Mouse (Mus musculus) retina, adult 2 months (tissue): ENCODE data around the gene Pir.

Experiments
- DNase-seq: peaks from one replicate; pipeline ENCODE4 v3.0.0-alpha.2; 2012; ENCODE audit warnings: low read depth, low spot score

Pir gene

DNA sequence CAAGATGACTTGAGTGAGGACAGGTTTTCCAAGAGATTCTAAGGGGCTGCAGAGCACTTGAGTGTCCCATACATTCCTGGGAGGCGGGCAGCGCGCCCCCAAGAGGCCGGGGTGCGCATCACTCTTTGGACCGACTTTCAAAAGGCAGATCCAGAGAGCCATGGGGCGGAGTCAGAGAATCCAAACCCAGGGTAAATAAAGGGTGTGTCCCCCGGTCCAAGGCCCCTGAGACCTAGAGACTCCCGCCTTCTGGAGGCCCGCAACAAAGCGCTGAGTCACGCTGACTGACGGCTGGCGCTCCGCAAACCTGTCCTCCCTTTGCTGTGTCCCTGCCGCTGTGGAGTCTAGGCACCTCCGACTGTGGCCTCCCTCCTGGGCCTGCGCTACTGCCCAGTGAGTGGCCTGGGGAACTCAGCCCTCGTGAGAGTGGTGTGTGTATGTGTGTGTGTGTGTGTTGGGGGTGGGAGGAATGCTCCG lies at the start of gene Pir:
Pir (plus strand) TSS at position 87 of the 477 bp plus-strand sequence.
- no peak for DNase-seq

DNA sequence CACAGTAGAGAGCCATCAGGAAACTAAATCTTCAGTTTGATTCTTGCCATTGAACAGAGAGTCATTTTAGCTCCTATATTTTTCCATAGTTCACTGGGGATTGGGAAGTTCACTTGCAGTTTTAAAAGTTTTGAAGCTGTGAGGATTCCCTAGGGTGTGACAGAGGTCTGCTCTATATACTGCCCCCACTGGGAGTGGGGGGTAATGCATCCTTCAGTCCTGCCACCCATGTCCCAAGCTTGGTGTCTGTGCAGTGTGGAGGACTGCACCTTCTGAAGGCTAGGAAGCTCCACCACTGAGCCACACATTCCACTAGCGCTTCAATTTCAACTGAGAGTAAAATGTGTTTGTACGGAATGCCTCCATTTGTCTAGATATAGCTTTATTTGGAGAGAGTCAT lies 47.2 kb upstream of the Pir start:
- no peak for DNase-seq

GRCm38 (mm10) chrX:164233380-164233779 lies 35.8 kb upstream of the Pir start:
- no peak for DNase-seq

DNA sequence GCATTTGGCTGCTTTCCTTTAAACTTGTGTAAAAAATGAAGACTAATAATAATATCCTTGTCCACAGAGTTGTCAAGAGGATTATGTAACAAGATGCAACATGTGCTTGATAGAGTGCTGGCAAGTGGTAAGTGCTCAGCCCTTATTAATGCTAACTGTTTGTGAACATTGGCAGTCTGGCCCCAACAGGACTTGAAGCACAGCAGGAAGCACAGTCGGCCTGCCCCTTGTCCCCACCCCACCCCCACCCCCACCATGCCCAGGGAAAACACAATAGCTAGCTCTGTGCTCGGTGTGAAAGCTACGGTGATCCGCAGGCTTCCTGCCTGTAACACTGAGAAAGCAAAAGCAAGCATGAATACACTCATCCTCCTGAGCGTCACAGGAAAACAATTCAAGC lies 23.5 kb upstream of the Pir start:
- DNase-seq = no peak

- no peak for DNase-seq
These were observed 22.4 kb upstream of the Pir start for GRCm38 (mm10) chrX:164246722-164247121.

- DNase-seq = no peak
These were observed 12.6 kb upstream of the Pir start for GRCm38 (mm10) chrX:164256527-164256926.

DNA sequence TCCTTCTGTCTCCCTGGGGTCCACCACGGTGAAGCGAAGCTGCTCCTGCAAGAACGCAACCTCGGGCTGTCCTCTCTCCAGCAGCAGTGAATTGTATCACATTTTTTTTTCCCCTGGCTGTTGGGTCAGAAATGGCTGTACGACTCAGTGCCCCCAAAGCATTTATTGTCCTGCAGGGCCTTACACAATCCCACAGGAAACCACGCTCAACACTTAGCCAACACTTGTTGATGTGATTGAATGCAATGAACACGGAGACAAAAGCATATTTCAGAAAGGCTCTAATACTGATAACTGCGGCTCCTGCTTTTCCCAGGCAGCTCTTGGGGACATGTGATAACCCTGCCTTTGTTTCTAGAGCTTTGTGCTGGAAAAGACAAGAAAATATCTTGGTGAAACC lies 11.1 kb upstream of the Pir start, which contains the start of gene Bmx:
Bmx (minus strand) TSS at position 137 of the 400 bp plus-strand sequence.
- no peak for DNase-seq

DNA sequence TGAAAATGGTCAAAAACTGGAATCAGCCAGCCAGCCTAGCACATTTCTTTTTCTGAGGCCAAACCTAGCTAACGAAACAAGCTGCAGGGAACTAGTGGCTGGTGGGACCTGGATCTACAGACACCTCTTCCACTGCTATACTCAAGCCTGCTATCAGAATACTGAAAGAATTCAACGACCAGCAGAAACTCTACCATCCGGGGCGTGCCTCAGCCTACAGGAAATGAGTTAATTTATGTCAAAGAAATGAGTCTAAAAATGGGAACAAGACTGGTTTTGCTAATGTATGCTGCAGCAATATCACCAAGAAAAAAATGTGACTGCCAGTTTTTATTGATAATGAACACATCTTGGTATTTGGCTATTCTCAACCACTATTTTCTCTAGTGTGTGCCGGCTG lies 10.5 kb upstream of the Pir start:
- no peak for DNase-seq

DNA sequence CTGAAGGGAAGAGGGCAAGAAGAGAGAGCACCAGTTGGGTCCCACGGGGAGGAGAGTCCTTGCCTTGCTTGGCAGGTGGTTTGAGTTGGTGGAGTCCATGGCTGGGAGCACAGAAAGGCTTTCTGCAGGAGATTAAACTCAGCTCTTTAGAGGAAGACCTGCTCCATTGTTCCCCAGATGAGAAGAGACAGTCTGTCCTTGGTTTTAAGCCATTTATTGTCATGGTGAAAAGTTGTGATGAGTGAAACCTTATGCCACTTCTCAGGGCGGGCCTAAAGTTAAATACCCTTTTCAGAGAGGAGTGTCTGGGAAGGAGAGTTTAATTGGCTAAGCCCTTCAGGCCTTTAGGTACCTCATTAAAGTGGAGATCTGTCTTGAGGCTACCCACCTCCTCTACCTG lies 6.9 kb upstream of the Pir start:
- DNase-seq = no peak

- DNase-seq = no peak
These were observed 4.3 kb upstream of the Pir start for GRCm38 (mm10) chrX:164264861-164265260.

GRCm38 (mm10) chrX:164270603-164271002 lies 1.4 kb downstream of the Pir start:
- DNase-seq = no peak

DNA sequence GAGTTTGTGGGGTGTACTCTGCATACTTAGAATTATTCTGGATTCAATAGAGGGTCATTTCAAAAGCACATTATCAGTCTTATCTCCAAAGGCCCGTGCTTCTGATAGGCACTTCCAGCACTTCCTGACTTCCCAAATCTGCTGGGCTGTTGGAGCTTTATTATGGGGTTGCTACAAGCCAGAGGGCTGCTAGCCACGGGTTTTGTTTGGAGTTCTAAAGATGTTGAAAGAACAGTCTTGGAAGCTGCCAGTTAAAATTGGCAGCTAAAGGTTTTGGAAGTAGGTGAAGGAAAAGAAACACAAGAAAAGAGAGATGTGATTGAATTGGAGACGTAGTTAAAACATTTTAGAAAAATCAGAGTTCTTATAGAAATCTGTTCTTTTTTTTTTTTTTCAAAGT lies 6.4 kb downstream of the Pir start:
- DNase-seq = no peak

DNA sequence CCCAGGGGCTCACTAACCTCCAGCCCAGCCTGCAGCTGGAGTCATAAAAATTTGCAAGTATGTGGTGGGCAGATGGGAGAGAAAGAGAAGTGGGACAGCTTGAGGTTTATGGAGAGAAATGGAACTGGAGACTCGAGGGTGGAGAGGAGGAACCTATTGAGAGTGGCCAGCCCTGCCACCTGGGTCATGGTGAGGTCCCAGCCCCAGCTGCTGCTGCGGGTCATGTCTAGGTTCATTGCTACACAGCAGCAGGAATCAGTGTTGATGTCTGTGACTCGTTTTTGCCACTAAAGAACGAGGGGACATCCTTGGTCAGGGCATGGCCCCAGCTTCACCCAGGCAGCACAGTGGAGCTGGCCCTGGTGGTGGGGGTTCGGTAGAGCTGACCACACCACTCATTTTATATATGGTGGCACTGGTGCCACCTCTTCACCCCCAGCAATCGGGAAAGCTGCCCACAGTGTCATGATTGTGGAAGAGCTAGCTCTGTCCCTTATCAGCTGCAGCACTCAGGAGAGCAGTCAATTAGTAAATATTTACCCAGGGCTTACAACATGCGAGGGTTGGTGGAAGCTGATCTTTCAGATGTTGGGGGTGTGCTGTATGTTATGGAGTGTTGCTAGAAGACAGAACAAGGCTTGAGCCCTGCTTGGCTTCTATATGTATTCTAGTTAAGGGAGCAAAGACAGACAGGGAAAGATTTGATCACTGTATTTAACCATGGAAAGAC lies 11.9 kb downstream of the Pir start:
- DNase-seq = no peak

- no peak for DNase-seq
These were observed 14.6 kb downstream of the Pir start for GRCm38 (mm10) chrX:164283808-164284207.

DNA sequence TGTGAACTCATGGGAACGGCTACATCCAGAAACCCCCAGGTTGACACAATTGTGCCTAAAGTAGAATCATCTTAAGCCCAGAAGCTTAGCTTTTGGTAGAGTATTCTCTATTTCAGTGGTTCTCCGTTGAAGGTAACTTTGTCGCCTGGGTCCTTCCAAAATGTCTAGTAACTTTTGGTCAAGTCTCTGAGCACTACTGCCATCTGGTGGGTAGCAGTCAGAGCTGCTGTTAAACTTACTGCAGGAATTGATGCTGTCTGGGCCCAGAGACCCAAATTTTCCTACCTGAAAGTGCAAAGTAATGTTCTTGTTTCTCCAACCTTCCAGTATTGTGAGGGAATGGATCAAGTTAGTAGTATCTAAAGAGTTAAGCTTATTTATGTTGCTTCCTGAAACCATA lies 17.9 kb downstream of the Pir start:
- no peak for DNase-seq

DNA sequence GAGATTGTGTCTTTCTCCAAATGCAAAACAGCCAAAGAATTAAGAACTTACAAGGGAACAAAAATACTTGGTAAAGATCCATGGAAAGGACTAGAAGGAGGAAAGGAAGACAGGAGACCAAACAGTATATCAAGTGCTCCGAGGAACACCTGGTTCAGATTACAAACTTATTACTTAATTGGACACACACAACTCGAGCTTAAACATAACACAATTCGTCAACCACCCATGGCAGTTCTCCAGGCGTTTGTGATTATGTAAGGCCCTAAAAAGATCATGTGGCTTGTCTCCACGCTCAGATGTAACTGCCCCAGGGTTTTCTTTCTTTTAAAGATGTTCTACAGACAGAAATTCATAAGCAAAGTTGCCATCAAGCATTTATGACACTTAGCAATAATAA lies 22.0 kb downstream of the Pir start:
- DNase-seq = no peak

DNA sequence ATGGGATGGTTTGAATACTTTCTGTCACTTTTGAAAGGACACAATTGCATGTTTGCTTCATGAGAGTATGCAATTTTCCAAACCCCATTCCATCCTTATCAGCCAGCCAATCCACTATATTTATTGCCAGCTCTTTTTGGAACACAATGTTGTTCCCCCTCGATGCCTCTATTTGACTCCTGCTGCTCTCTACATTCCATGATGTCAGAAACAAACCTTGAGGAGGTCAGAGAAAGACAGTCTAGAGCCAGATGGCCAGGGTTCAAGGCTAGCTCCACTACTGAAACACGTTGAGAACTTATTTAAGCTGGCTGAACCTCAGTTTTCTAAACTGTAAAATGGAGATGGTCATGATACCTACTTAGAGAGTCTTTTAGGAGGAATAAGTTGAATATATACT lies 37.1 kb downstream of the Pir start:
- DNase-seq = no peak

DNA sequence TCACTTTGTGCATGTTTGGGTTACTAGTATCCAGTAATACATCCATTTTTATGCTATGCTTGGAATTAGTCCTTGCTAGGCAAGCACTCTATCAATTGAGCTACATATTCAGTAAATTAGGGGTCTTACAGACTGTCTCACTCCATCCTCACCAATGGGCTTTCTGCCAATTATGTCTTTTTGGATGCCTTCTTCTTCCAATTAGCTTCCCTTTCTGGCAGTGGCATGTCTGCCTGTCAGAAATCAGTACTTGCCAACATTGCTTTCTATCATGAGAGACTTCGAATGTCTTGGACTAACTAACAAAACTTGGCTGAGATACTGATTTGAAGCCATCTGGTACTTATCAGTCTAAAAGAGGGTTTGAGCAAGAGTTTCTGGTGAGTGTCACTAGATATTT lies 44.7 kb downstream of the Pir start:
- no peak for DNase-seq

GRCm38 (mm10) chrX:164318554-164318953 lies 49.4 kb downstream of the Pir start:
- DNase-seq = no peak

DNA sequence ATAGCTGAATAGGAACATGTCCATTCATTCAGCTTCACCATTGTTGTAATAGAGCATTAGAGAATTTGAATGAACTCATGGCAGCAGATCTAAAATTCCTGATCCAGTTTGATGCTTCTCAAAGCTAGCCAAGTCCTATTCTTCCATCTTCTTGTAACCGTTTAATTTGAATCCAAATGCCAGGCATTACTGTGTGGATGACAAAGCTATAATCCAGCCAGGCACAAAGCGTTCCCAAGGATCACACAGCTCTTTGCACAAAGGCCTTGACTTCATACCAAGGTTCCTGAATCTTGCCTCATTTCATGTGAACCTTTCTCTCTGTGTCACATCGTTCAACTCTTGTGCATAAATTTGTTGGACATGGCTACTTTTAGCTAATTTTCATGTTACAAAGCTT lies 50.9 kb downstream of the Pir start:
- DNase-seq = no peak

DNA sequence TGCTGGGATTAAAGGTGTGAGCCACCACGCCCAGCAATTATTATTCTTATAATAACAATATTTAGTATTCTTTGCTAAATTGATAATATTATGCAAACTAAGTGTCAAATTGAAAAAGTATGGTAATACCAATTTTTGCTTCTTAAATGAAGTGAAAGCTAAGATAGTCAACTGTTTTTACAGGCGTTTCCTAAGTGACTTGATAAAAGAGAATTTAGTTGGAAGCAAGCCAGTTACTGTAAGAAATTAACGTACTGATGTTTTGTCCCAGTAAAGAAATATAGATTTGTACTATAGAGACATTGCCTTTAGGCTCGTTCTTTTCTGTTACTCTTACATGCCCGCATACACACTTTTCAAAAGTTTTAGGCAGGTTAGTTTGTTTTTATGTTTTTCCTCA lies 53.3 kb downstream of the Pir start:
- no peak for DNase-seq

DNA sequence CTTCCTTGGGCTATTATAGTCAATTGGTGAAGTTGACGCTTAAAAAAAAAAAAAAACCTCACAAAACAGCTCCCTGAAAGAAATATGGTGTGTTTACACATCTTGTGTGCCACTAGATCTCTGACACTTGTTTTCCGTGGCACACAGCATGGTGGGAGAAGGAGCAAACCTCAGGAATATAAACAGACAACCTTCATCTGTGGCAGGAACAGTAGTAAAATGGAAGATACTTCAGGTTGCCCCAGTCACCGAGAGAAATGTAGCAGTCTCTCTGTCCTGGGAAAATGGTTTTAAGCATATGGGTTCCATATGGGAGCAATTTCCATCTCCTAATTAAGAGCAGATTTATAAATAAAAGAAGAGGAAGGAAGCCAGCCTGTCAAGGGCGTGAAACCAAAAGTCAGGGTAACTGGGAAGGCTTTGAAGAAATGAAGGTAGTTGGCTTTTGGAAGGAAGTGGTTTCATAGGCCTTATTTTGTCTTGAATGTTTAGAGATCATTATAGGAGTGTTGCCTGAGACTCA lies 54.3 kb downstream of the Pir start:
- no peak for DNase-seq

DNA sequence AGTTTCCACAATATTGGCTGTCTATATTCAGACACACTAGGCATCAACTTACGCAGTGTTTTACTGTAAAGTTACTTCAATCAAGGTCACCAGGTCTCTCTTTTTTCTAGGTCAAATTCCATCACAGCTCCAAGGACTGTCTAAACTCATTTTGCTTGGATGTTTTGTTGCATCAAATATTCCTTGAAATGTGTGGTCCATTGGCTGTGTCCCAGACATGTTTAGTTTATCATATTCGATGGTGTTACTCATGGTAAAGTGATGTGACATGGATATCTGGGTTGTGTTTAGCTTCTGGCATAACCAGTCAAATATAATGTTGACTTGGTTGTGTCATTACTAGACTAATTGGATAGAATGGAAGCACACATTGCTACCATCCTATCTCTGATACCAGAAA lies 61.2 kb downstream of the Pir start:
- no peak for DNase-seq

DNA sequence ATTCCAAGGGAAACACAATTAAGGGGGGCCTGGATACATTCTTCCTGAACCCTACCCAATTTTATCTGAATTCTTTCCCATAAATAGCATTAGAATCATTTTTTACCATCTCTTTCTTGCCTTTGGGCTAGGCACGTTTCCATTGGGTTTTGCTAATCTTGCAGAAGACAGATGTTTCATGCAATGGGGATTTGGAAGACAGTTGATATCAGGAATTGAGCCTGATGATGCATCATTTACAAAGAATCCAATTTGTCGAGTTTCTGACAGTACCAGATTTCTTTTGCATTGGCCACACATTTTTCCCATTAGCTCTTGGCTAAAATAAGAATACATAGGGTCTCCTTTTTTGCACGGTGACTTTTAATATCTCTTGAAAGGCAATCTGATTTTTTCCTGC lies 61.6 kb downstream of the Pir start:
- DNase-seq = no peak
